Mouse (Mus musculus) ES-Bruce4 (cell line): ENCODE measurements around the gene Afg1l. TPM values are rescaled to one million over a fixed set of nuclear protein-coding genes. Genes with fewer than 3 reads are reported as not detected.

Experiments
- H3K27ac ChIP-seq: 2 replicates; pipeline ENCODE4 v1.5.1; 2012; ENCODE audit warnings: low read length, inconsistent platforms; ENCODE audit not compliant: insufficient read depth
- H3K27me3 ChIP-seq: 2 replicates; pipeline ENCODE4 v1.6.1; 2012; ENCODE audit warnings: mild to moderate bottlenecking, low read length, inconsistent platforms; ENCODE audit not compliant: control insufficient read depth, poor library complexity, insufficient read depth, severe bottlenecking
- H3K36me3 ChIP-seq: 2 replicates; pipeline ENCODE4 v1.6.1; 2012; ENCODE audit warnings: inconsistent platforms, mild to moderate bottlenecking, low read length, moderate library complexity; ENCODE audit not compliant: control insufficient read depth, poor library complexity, insufficient read depth, severe bottlenecking
- H3K4me1 ChIP-seq: one replicate; pipeline ENCODE4 v1.8.1; 2011; ENCODE audit warnings: low read length; ENCODE audit not compliant: control insufficient read depth, insufficient read depth
- H3K4me3 ChIP-seq: 2 replicates; pipeline ENCODE4 v1.5.1; 2011; ENCODE audit warnings: low read depth, mild to moderate bottlenecking, low read length
- H3K9ac ChIP-seq: 2 replicates; pipeline ENCODE4 v1.6.1; 2012; ENCODE audit warnings: low read depth, mild to moderate bottlenecking, inconsistent platforms; ENCODE audit not compliant: poor library complexity, severe bottlenecking
- H3K9me3 ChIP-seq: replicated peaks from 2 replicates; pipeline ENCODE4 v1.6.1; 2012; ENCODE audit warnings: mild to moderate bottlenecking, low read length, inconsistent platforms; ENCODE audit not compliant: control insufficient read depth, poor library complexity, insufficient read depth, severe bottlenecking
- CTCF ChIP-seq: IDR thresholded peaks from one replicate; pipeline ENCODE4 v1.8.1; 2011; ENCODE audit warnings: low read depth, low read length
- EP300 ChIP-seq: IDR thresholded peaks from 2 replicates; pipeline ENCODE4 v1.6.1; 2011; ENCODE audit warnings: low read depth, low read length; ENCODE audit not compliant: insufficient read depth
- POLR2A ChIP-seq: IDR thresholded peaks from one replicate; pipeline ENCODE4 v1.8.1; 2011; ENCODE audit warnings: low read length; ENCODE audit not compliant: insufficient read depth
- polyA plus RNA-seq: library from polyadenylated mRNA; stranded (reverse); fragments of >200 nt; gene quantifications from 2 replicates; pipeline ENCODE4 v1.2.4, GENCODE M21; 2011; ENCODE audit warnings: low read depth; ENCODE audit not compliant: missing spikeins, insufficient read depth, insufficient read length

Gene Afg1l
- polyA plus RNA-seq, 1 experiment: 14.2 TPM

- Histone ChIP-seq H3K27me3 (no peaks in the 10 kb centered on the region), H3K9me3 (0 out of 2 replicates have a peak, but pooled peaks cover 4% of the 10 kb centered on the region), H3K4me1 (no peaks in the 10 kb centered on the region), H3K36me3 (peaks cover 22% of the 10 kb centered on the region), H3K27ac (no peak overlapping the region), H3K4me3 (no peak overlapping the region), H3K9ac (no peak overlapping the region)
- TF ChIP-seq POLR2A (no peak), CTCF (no peak), EP300 (no peak)
Measured at GRCm38 (mm10) chr10:42265021-42265689, 213.2 kb downstream of the Afg1l start.

- no peak overlapping the region for H3K27ac ChIP-seq
- H3K36me3 ChIP-seq: peaks cover 24% of the 10 kb centered on the region
Measured at GRCm38 (mm10) chr10:42264195-42264594, 214.2 kb downstream of the Afg1l start.

GRCm38 (mm10) chr10:42263701-42264100 is 214.7 kb downstream of the Afg1l start:
- Histone ChIP-seq H3K27ac (no peak overlapping the region), H3K36me3 (peaks cover 24% of the 10 kb centered on the region), H3K27me3 (no peaks in the 10 kb centered on the region), H3K9ac (no peak overlapping the region), H3K4me3 (no peak overlapping the region), H3K4me1 (no peaks in the 10 kb centered on the region), H3K9me3 (0 out of 2 replicates have a peak, but pooled peaks cover 4% of the 10 kb centered on the region)
- TF ChIP-seq EP300: no peak
- no peak for TF ChIP-seq POLR2A
- TF ChIP-seq CTCF: no peak

More at GRCm38 (mm10) chr10:42264195-42264594, 214.2 kb downstream of the Afg1l start:
- Histone ChIP-seq H3K27me3 (no peaks in the 10 kb centered on the region), H3K9me3 (0 out of 2 replicates have a peak, but pooled peaks cover 4% of the 10 kb centered on the region), H3K4me3 (no peak overlapping the region), H3K4me1 (no peaks in the 10 kb centered on the region), H3K9ac (no peak overlapping the region)
- TF ChIP-seq CTCF: no peak
- TF ChIP-seq EP300: no peak
- TF ChIP-seq POLR2A: no peak

Other genes starting within 250 kb of the Afg1l start
- gene Foxo3, start 201.8 kb downstream of the Afg1l start, polyA plus RNA-seq: 42.1 and 44.9 TPM in 2 replicates
- gene Snx3, start 23.5 kb upstream of the Afg1l start, polyA plus RNA-seq: 190 and 194 TPM in 2 replicates
- gene Nr2e1, start 105.1 kb upstream of the Afg1l start, polyA plus RNA-seq: not detected in 2 replicates
- 14.2 and 18.6 TPM in 2 replicates for gene Ostm1, start 105.3 kb upstream of the Afg1l start, polyA plus RNA-seq